Mouse (Mus musculus): ENCODE measurements around the gene Ets1.

GRCm38 (mm10) chr9:32669397-32669796, 33.4 kb downstream of the Ets1 start:
- TF ChIP-seq CTCF (IDR thresholded peaks at IDR 0.05; ENCODE audit: low read depth, low read length) = no peak
- no peak for TF ChIP-seq POLR2A (IDR thresholded peaks at IDR 0.05; ENCODE audit: borderline replicate concordance, low read depth, low read length)

All from bone marrow macrophage, adult 2 months (primary cell).